Mouse (Mus musculus): ENCODE data around the gene Gm17093. TPM values are rescaled to one million over a fixed set of nuclear protein-coding genes. Genes with fewer than 3 reads are reported as not detected.
"Not testable (repeated sequence)": the region's sequence is repeated elsewhere in the genome, so short reads cannot be mapped to it uniquely, and the experiment has no call there.

Gm17093 gene
- not detected for total RNA-seq (2021)

- DNase-seq (ENCODE audit: extremely low spot score in 1 of 2, low spot score in 2 of 2); intact Hi-C loops (cut with DNase I): not testable (repeated sequence)
Measured at GRCm38 (mm10) chr14:44517976-44518375, at the start of gene Gm17093. TSS of gene Gm17093 (plus strand) at chr14:44518276.

DNA sequence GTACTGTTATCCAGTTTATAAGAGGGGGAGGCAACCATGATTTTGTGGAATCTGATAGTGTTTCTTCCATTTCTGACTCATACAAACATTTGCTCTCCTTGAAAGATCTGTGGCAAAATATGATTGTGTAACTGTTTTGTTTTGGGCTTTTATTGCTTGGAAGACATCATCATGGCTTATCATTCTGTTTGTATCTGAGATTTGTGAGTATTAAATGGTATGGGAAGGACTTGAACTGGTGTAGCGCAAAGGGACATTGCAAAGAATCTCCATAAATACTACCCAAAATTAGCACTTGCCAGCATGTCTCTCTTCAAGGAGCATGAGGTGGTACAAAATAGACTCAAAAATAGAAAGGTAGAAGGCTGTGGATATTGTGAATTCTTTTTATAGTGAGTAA lies 25.9 kb upstream of the Gm17093 start, which contains the start of gene BC061237:
Gene BC061237 (plus strand): TSS at position 301 of the 400 bp plus-strand sequence.
- intact Hi-C loops (cut with DNase I); DNase-seq (ENCODE audit: extremely low spot score in 1 of 2, low spot score in 2 of 2): not testable (repeated sequence)

DNA sequence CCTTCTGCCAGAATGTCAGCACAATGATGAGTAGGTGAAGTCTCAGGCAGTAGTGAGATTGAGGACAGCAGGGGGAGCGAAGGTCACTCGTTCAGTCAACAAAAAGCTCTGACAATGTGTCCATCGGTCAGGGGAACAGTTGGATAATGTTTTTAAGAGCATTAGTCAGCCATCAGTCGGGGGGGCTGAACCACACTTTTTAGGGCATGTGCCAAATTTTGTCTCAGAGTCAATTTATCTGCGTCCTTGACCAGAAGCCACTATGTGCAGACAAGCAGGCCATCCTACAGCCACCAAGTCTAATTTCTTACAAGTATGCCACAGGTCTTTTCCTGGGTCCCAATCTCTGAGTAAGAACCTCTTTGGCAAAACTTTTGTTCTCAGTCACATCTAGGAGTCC lies 29.9 kb downstream of the Gm17093 start:
- DNase-seq (ENCODE audit: extremely low spot score in 1 of 2, low spot score in 2 of 2); intact Hi-C loops (cut with DNase I): not testable (repeated sequence)

Other genes with a start within 250 kb of the Gm17093 start
- not detected for gene Gm8220, start 232.7 kb upstream of the Gm17093 start, total RNA-seq (2021)
- not detected for gene Gm5930, start 179.7 kb upstream of the Gm17093 start, total RNA-seq (2021)
- not detected for gene Gm8229, start 152.9 kb upstream of the Gm17093 start, total RNA-seq (2021)
- not detected for gene Gm3371, start 107.6 kb upstream of the Gm17093 start, total RNA-seq (2021)
- not detected for gene Gm8232, start 84.6 kb upstream of the Gm17093 start, total RNA-seq (2021)
- not detected for gene BC061237, start 25.8 kb upstream of the Gm17093 start, total RNA-seq (2021)
- gene Gm8247, start 64.9 kb downstream of the Gm17093 start, total RNA-seq (2021), result not detected
- gene Gm5624, start 109.7 kb downstream of the Gm17093 start, total RNA-seq (2021), result not detected
- gene Gm8257, start 188.2 kb downstream of the Gm17093 start, total RNA-seq (2021), result not detected
- under 1 TPM in 1 of 2 experiments, not detected in 1; 0.43 TPM for gene Gm8267, start 232.1 kb downstream of the Gm17093 start, total RNA-seq (2021)

Measured in left cerebral cortex, postnatal 10 days (tissue).